Mouse (Mus musculus): ENCODE measurements around the gene Tspan9. TPM values are rescaled to one million over a fixed set of nuclear protein-coding genes. Genes with fewer than 3 reads are reported as not detected.

The Tspan9 gene
- polyA plus RNA-seq, 1 experiment from 2014 or later, result 25.8 TPM

- no peaks in the 10 kb centered on the region; the same call in 1 of the 2 replicates for H3K4me1 ChIP-seq (ENCODE audit: control insufficient read depth, low read depth, low read length)
- WGBS (ENCODE audit: insufficient replicate concordance), result 29% methylated on average over 10 of the region's 10 CpGs
- no peaks in the 10 kb centered on the region for H3K36me3 ChIP-seq (ENCODE audit: control insufficient read depth, insufficient read depth)
- H3K27me3 ChIP-seq (ENCODE audit: control insufficient read depth, insufficient read depth, low read depth, low read length), result no peaks in the 10 kb centered on the region
- H3K9me3 ChIP-seq (replicated peaks; ENCODE audit: control insufficient read depth, low read length), result no peaks in the 10 kb centered on the region
- no peak overlapping the region for H3K4me3 ChIP-seq (ENCODE audit: low read depth, low read length)
- no peak for ATAC-seq (ENCODE audit: low read depth)
- no peak overlapping the region for H3K27ac ChIP-seq (ENCODE audit: low read length)
- no peak overlapping the region for H3K9ac ChIP-seq (ENCODE audit: low read depth, low read length)
- no peak overlapping the region for H3K4me2 ChIP-seq (ENCODE audit: low read depth, low read length)
Measured at GRCm38 (mm10) chr6:128044691-128045090, 98.7 kb downstream of the Tspan9 start.

GRCm38 (mm10) chr6:128043486-128043885 lies 99.9 kb downstream of the Tspan9 start:
- no peaks in the 10 kb centered on the region for H3K36me3 ChIP-seq (ENCODE audit: control insufficient read depth, insufficient read depth)
- WGBS (ENCODE audit: insufficient replicate concordance), result 33% methylated on average over 6 of the region's 6 CpGs
- H3K4me2 ChIP-seq (ENCODE audit: low read depth, low read length), result no peak overlapping the region
- H3K9ac ChIP-seq (ENCODE audit: low read depth, low read length), result no peak overlapping the region
- no peak overlapping the region for H3K4me3 ChIP-seq (ENCODE audit: low read depth, low read length)
- H3K27me3 ChIP-seq (ENCODE audit: control insufficient read depth, insufficient read depth, low read depth, low read length), result no peaks in the 10 kb centered on the region
- no peak for ATAC-seq (ENCODE audit: low read depth)
- H3K27ac ChIP-seq (ENCODE audit: low read length), result no peak overlapping the region
- H3K9me3 ChIP-seq (replicated peaks; ENCODE audit: control insufficient read depth, low read length), result no peaks in the 10 kb centered on the region
- no peaks in the 10 kb centered on the region; the same call in 1 of the 2 replicates for H3K4me1 ChIP-seq (ENCODE audit: control insufficient read depth, low read depth, low read length)

GRCm38 (mm10) chr6:128041836-128042235 lies 101.6 kb downstream of the Tspan9 start:
- H3K27ac ChIP-seq (ENCODE audit: low read length), result no peak overlapping the region
- no peaks in the 10 kb centered on the region for H3K27me3 ChIP-seq (ENCODE audit: control insufficient read depth, insufficient read depth, low read depth, low read length)
- H3K9me3 ChIP-seq (replicated peaks; ENCODE audit: control insufficient read depth, low read length), result no peaks in the 10 kb centered on the region
- no peaks in the 10 kb centered on the region for H3K36me3 ChIP-seq (ENCODE audit: control insufficient read depth, insufficient read depth)
- no peak for ATAC-seq (ENCODE audit: low read depth)
- WGBS (ENCODE audit: insufficient replicate concordance), result 32% methylated on average over 6 of the region's 6 CpGs
- H3K4me3 ChIP-seq (ENCODE audit: low read depth, low read length), result no peak overlapping the region
- no peak overlapping the region for H3K4me2 ChIP-seq (ENCODE audit: low read depth, low read length)
- H3K9ac ChIP-seq (ENCODE audit: low read depth, low read length), result no peak overlapping the region
- no peaks in the 10 kb centered on the region; the same call in 1 of the 2 replicates for H3K4me1 ChIP-seq (ENCODE audit: control insufficient read depth, low read depth, low read length)

- ATAC-seq (ENCODE audit: low read depth), result no peak
- H3K27ac ChIP-seq (ENCODE audit: low read length), result no peak overlapping the region
Measured at GRCm38 (mm10) chr6:128039077-128039766, 104.2 kb downstream of the Tspan9 start.

GRCm38 (mm10) chr6:128038568-128038967 lies 104.8 kb downstream of the Tspan9 start:
- Histone ChIP-seq H3K4me2 (ENCODE audit: low read depth, low read length) (no peak overlapping the region), H3K4me1 (ENCODE audit: control insufficient read depth, low read depth, low read length) (no peaks in the 10 kb centered on the region; the same call in 1 of the 2 replicates), H3K27ac (ENCODE audit: low read length) (no peak overlapping the region), H3K9ac (ENCODE audit: low read depth, low read length) (no peak overlapping the region), H3K27me3 (ENCODE audit: control insufficient read depth, insufficient read depth, low read depth, low read length) (peaks cover 25% of the 10 kb centered on the region), H3K36me3 (ENCODE audit: control insufficient read depth, insufficient read depth) (no peaks in the 10 kb centered on the region), H3K9me3 (replicated peaks; ENCODE audit: control insufficient read depth, low read length) (no peaks in the 10 kb centered on the region), H3K4me3 (ENCODE audit: low read depth, low read length) (no peak overlapping the region)
- ATAC-seq (ENCODE audit: low read depth), result no peak
- 53% methylated on average over 6 of the region's 6 CpGs for WGBS (ENCODE audit: insufficient replicate concordance)

More at GRCm38 (mm10) chr6:128039077-128039766, 104.2 kb downstream of the Tspan9 start:
- no peaks in the 10 kb centered on the region for H3K9me3 ChIP-seq (replicated peaks; ENCODE audit: control insufficient read depth, low read length)
- H3K4me2 ChIP-seq (ENCODE audit: low read depth, low read length), result no peak overlapping the region
- H3K36me3 ChIP-seq (ENCODE audit: control insufficient read depth, insufficient read depth), result no peaks in the 10 kb centered on the region
- no peaks in the 10 kb centered on the region; the same call in 1 of the 2 replicates for H3K4me1 ChIP-seq (ENCODE audit: control insufficient read depth, low read depth, low read length)
- no peak overlapping the region for H3K9ac ChIP-seq (ENCODE audit: low read depth, low read length)
- 69% methylated on average over 9 of the region's 9 CpGs for WGBS (ENCODE audit: insufficient replicate concordance)
- H3K27me3 ChIP-seq (ENCODE audit: control insufficient read depth, insufficient read depth, low read depth, low read length), result peaks cover 19% of the 10 kb centered on the region
- H3K4me3 ChIP-seq (ENCODE audit: low read depth, low read length), result no peak overlapping the region

GRCm38 (mm10) chr6:128036597-128036996 lies 106.8 kb downstream of the Tspan9 start:
- Histone ChIP-seq H3K4me1 (ENCODE audit: control insufficient read depth, low read depth, low read length) (no peaks in the 10 kb centered on the region; the same call in 1 of the 2 replicates), H3K36me3 (ENCODE audit: control insufficient read depth, insufficient read depth) (no peaks in the 10 kb centered on the region), H3K27me3 (ENCODE audit: control insufficient read depth, insufficient read depth, low read depth, low read length) (peaks cover 31% of the 10 kb centered on the region), H3K4me3 (ENCODE audit: low read depth, low read length) (no peak overlapping the region), H3K27ac (ENCODE audit: low read length) (no peak overlapping the region), H3K4me2 (ENCODE audit: low read depth, low read length) (no peak overlapping the region), H3K9me3 (replicated peaks; ENCODE audit: control insufficient read depth, low read length) (no peaks in the 10 kb centered on the region), H3K9ac (ENCODE audit: low read depth, low read length) (no peak overlapping the region)
- 66% methylated on average over 9 of the region's 9 CpGs for WGBS (ENCODE audit: insufficient replicate concordance)
- ATAC-seq (ENCODE audit: low read depth), result no peak

GRCm38 (mm10) chr6:128035930-128036309 lies 107.5 kb downstream of the Tspan9 start:
- H3K9ac ChIP-seq (ENCODE audit: low read depth, low read length), result no peak overlapping the region
- peak overlapping the region; percentile 54; the same call in 1 of the 2 replicates for H3K4me3 ChIP-seq (ENCODE audit: low read depth, low read length)
- no peaks in the 10 kb centered on the region for H3K9me3 ChIP-seq (replicated peaks; ENCODE audit: control insufficient read depth, low read length)
- H3K4me2 ChIP-seq (ENCODE audit: low read depth, low read length), result peak overlapping the region; percentile 65; the same call in 1 of the 2 replicates
- peaks cover 31% of the 10 kb centered on the region for H3K27me3 ChIP-seq (ENCODE audit: control insufficient read depth, insufficient read depth, low read depth, low read length)
- WGBS (ENCODE audit: insufficient replicate concordance), result 8% methylated on average over 4 of the region's 4 CpGs
- no peak for ATAC-seq (ENCODE audit: low read depth)
- no peak overlapping the region for H3K27ac ChIP-seq (ENCODE audit: low read length)
- H3K36me3 ChIP-seq (ENCODE audit: control insufficient read depth, insufficient read depth), result no peaks in the 10 kb centered on the region
- H3K4me1 ChIP-seq (ENCODE audit: control insufficient read depth, low read depth, low read length), result no peaks in the 10 kb centered on the region; the same call in 1 of the 2 replicates

GRCm38 (mm10) chr6:128035250-128035929 lies 108.0 kb downstream of the Tspan9 start:
- peaks cover 31% of the 10 kb centered on the region for H3K27me3 ChIP-seq (ENCODE audit: control insufficient read depth, insufficient read depth, low read depth, low read length)
- 2% methylated on average over 36 of the region's 36 CpGs for WGBS (ENCODE audit: insufficient replicate concordance)
- H3K27ac ChIP-seq (ENCODE audit: low read length), result no peak overlapping the region
- no peaks in the 10 kb centered on the region for H3K36me3 ChIP-seq (ENCODE audit: control insufficient read depth, insufficient read depth)
- H3K9me3 ChIP-seq (replicated peaks; ENCODE audit: control insufficient read depth, low read length), result no peaks in the 10 kb centered on the region
- no peak overlapping the region for H3K9ac ChIP-seq (ENCODE audit: low read depth, low read length)
- no peak for ATAC-seq (ENCODE audit: low read depth)
- peak overlapping the region; percentile 65 for H3K4me2 ChIP-seq (ENCODE audit: low read depth, low read length)
- H3K4me3 ChIP-seq (ENCODE audit: low read depth, low read length), result peak overlapping the region; percentile 54
- no peaks in the 10 kb centered on the region; the same call in 1 of the 2 replicates for H3K4me1 ChIP-seq (ENCODE audit: control insufficient read depth, low read depth, low read length)

All from liver, embryonic 16.5 days (tissue).